Mouse (Mus musculus): ENCODE data around the gene Lyl1. TPM values are rescaled to one million over a fixed set of nuclear protein-coding genes. Genes with fewer than 3 reads are reported as not detected.

Lyl1 gene
- total and polyA plus RNA-seq, 2 experiments from 2014 or later, result 4.4 to 8.7 TPM

- DNase-seq (ENCODE audit: low spot score) (no peak), ATAC-seq (ENCODE audit: insufficient read depth, low read depth) (no peak)
- Histone ChIP-seq H3K27me3 (ENCODE audit: control insufficient read depth, insufficient read depth, low read length) (no peaks in the 10 kb centered on the region), H3K4me3 (ENCODE audit: low read depth, low read length) (no peak overlapping the region), H3K4me1 (ENCODE audit: control insufficient read depth, insufficient read depth) (no peaks in the 10 kb centered on the region; the same call in 1 of the 2 replicates), H3K36me3 (replicated peaks; ENCODE audit: control insufficient read depth, insufficient read depth, low read length) (peaks cover 39% of the 10 kb centered on the region), H3K27ac (ENCODE audit: low read depth) (no peak overlapping the region), H3K9me3 (replicated peaks; ENCODE audit: control insufficient read depth, low read length) (no peaks in the 10 kb centered on the region), H3K9ac (replicated peaks; ENCODE audit: low read depth, low read length) (no peak overlapping the region), H3K4me2 (ENCODE audit: low read depth, low read length) (no peak overlapping the region)
- no peak for TF ChIP-seq EP300 (IDR thresholded peaks at IDR 0.05; ENCODE audit: low read depth)
- TF ChIP-seq CTCF (IDR thresholded peaks at IDR 0.05; ENCODE audit: low read depth), result no peak
- 82% methylated on average over 5 of the region's 5 CpGs for whole genome bisulfite sequencing
Measured at GRCm38 (mm10) chr8:84677305-84677704, 24.0 kb upstream of the Lyl1 start.

GRCm38 (mm10) chr8:84681476-84681875, 19.8 kb upstream of the Lyl1 start:
- no peaks in the 10 kb centered on the region for H3K9me3 ChIP-seq (replicated peaks; ENCODE audit: control insufficient read depth, low read length)

GRCm38 (mm10) chr8:84682257-84682656, 19.0 kb upstream of the Lyl1 start:
- TF ChIP-seq CTCF (IDR thresholded peaks at IDR 0.05; ENCODE audit: low read depth), result no peak
- TF ChIP-seq EP300 (IDR thresholded peaks at IDR 0.05; ENCODE audit: low read depth), result no peak
- Histone ChIP-seq H3K27ac (ENCODE audit: low read depth) (no peak overlapping the region), H3K27me3 (ENCODE audit: control insufficient read depth, insufficient read depth, low read length) (no peaks in the 10 kb centered on the region), H3K36me3 (replicated peaks; ENCODE audit: control insufficient read depth, insufficient read depth, low read length) (no peaks in the 10 kb centered on the region; the same call in 1 of the 2 replicates), H3K4me2 (ENCODE audit: low read depth, low read length) (no peak overlapping the region), H3K4me1 (ENCODE audit: control insufficient read depth, insufficient read depth) (peaks cover 14% of the 10 kb centered on the region), H3K9ac (replicated peaks; ENCODE audit: low read depth, low read length) (no peak overlapping the region), H3K9me3 (replicated peaks; ENCODE audit: control insufficient read depth, low read length) (no peaks in the 10 kb centered on the region), H3K4me3 (ENCODE audit: low read depth, low read length) (no peak overlapping the region)
- DNase-seq (ENCODE audit: low spot score) (no peak), ATAC-seq (ENCODE audit: insufficient read depth, low read depth) (no peak)
- WGBS, result 58% methylated on average over 2 of the region's 2 CpGs

More at GRCm38 (mm10) chr8:84681476-84681875, 19.8 kb upstream of the Lyl1 start:
- DNase-seq (ENCODE audit: low spot score), result no peak
- 44% methylated on average over 2 of the region's 2 CpGs for WGBS
- ATAC-seq (ENCODE audit: insufficient read depth, low read depth), result no peak
- H3K36me3 ChIP-seq (replicated peaks; ENCODE audit: control insufficient read depth, insufficient read depth, low read length), result peaks cover 1% of the 10 kb centered on the region
- no peak overlapping the region for H3K4me2 ChIP-seq (ENCODE audit: low read depth, low read length)
- H3K9ac ChIP-seq (replicated peaks; ENCODE audit: low read depth, low read length), result no peak overlapping the region
- peaks cover 9% of the 10 kb centered on the region for H3K4me1 ChIP-seq (ENCODE audit: control insufficient read depth, insufficient read depth)
- H3K27ac ChIP-seq (ENCODE audit: low read depth), result no peak overlapping the region
- H3K4me3 ChIP-seq (ENCODE audit: low read depth, low read length), result no peak overlapping the region
- H3K27me3 ChIP-seq (ENCODE audit: control insufficient read depth, insufficient read depth, low read length), result no peaks in the 10 kb centered on the region
- TF ChIP-seq EP300 (IDR thresholded peaks at IDR 0.05; ENCODE audit: low read depth) (no peak), CTCF (IDR thresholded peaks at IDR 0.05; ENCODE audit: low read depth) (no peak)

GRCm38 (mm10) chr8:84684537-84684936, 16.7 kb upstream of the Lyl1 start:
- no peak overlapping the region for H3K4me2 ChIP-seq (ENCODE audit: low read depth, low read length)
- H3K4me1 ChIP-seq (ENCODE audit: control insufficient read depth, insufficient read depth), result peaks cover 25% of the 10 kb centered on the region
- H3K9ac ChIP-seq (replicated peaks; ENCODE audit: low read depth, low read length), result peak overlapping the region; percentile 23; the same call in 1 of the 2 replicates
- WGBS, result 52% methylated on average over 3 of the region's 3 CpGs
- no peak for TF ChIP-seq EP300 (IDR thresholded peaks at IDR 0.05; ENCODE audit: low read depth)
- no peak for TF ChIP-seq CTCF (IDR thresholded peaks at IDR 0.05; ENCODE audit: low read depth)
- ATAC-seq (ENCODE audit: insufficient read depth, low read depth), result no peak
- H3K4me3 ChIP-seq (ENCODE audit: low read depth, low read length), result no peak overlapping the region
- no peaks in the 10 kb centered on the region for H3K27me3 ChIP-seq (ENCODE audit: control insufficient read depth, insufficient read depth, low read length)
- DNase-seq (ENCODE audit: low spot score), result peak; percentile 4
- no peaks in the 10 kb centered on the region for H3K9me3 ChIP-seq (replicated peaks; ENCODE audit: control insufficient read depth, low read length)
- no peak overlapping the region for H3K27ac ChIP-seq (ENCODE audit: low read depth)
- no peaks in the 10 kb centered on the region; the same call in 1 of the 2 replicates for H3K36me3 ChIP-seq (replicated peaks; ENCODE audit: control insufficient read depth, insufficient read depth, low read length)

GRCm38 (mm10) chr8:84686191-84687002, 14.9 kb upstream of the Lyl1 start, which contains the start of gene Trmt1:
Trmt1 (plus strand) TSS chr8:84686307.
- ATAC-seq (ENCODE audit: insufficient read depth, low read depth) (no peak), DNase-seq (ENCODE audit: low spot score) (peak; percentile 1)
- Histone ChIP-seq H3K27me3 (ENCODE audit: control insufficient read depth, insufficient read depth, low read length) (no peaks in the 10 kb centered on the region), H3K9ac (replicated peaks; ENCODE audit: low read depth, low read length) (peak within 1 kb of the TSS; percentile 98), H3K36me3 (replicated peaks; ENCODE audit: control insufficient read depth, insufficient read depth, low read length) (no peaks in the 10 kb centered on the region; the same call in 1 of the 2 replicates), H3K4me1 (ENCODE audit: control insufficient read depth, insufficient read depth) (peaks cover 30% of the 10 kb centered on the region), H3K9me3 (replicated peaks; ENCODE audit: control insufficient read depth, low read length) (no peaks in the 10 kb centered on the region), H3K27ac (ENCODE audit: low read depth) (peak within 1 kb of the TSS; percentile 86; the same call in 1 of the 2 replicates), H3K4me3 (ENCODE audit: low read depth, low read length) (peak within 1 kb of the TSS; percentile 100), H3K4me2 (ENCODE audit: low read depth, low read length) (peak within 1 kb of the TSS; percentile 89)
- TF ChIP-seq EP300 (IDR thresholded peaks at IDR 0.05; ENCODE audit: low read depth) (no peak), CTCF (IDR thresholded peaks at IDR 0.05; ENCODE audit: low read depth) (no peak)
- 14% methylated on average over 20 of the region's 20 CpGs for WGBS
